8 mouse cellular contexts compared by ENCODE assay signal in genomic region chr17:26011841-26012460, GRCm38 (mm10). TPM values are rescaled to one million over a fixed set of nuclear protein-coding genes. Genes with fewer than 3 reads are reported as not detected.
DNase-seq lines count a peak whose midpoint lies in the region; ATAC-seq and TF ChIP-seq lines count a peak whose summit lies in the region.

No protein-coding gene starts in this region.

- H3K27ac ChIP-seq in limb, embryonic 13.5 days: no peak overlapping the region
- H3K27ac ChIP-seq in midbrain, embryonic 16.5 days (ENCODE audit: low read length): no peak overlapping the region
- H3K27ac ChIP-seq in spleen, adult 2 months (ENCODE audit: insufficient read depth, low read length): no peak overlapping the region

- H3K9ac ChIP-seq in limb, embryonic 13.5 days: 0 out of 2 replicates have a peak overlapping the region, but pooled peaks have one; percentile 25
- H3K9ac ChIP-seq in midbrain, embryonic 16.5 days (ENCODE audit: low read depth, low read length): no peak overlapping the region

- no peak overlapping the region for H3K4me3 ChIP-seq in limb, embryonic 13.5 days
- no peak overlapping the region for H3K4me3 ChIP-seq in midbrain, embryonic 16.5 days (ENCODE audit: low read depth, low read length)
- H3K4me3 ChIP-seq in spleen, adult 2 months (ENCODE audit: extremely low read depth, insufficient read depth, insufficient read length): no peak overlapping the region

- TF ChIP-seq POLR2A in spleen, adult 2 months (IDR thresholded peaks at IDR 0.05; ENCODE audit: low read depth, low read length): no peak

- peak; percentile 49 to 74 for DNase-seq in urinary bladder, adult 18-20 months (ENCODE audit: low spot score in 2 of 2)
- no peak for DNase-seq in urinary bladder, postnatal 10 days (ENCODE audit: low spot score)
- DNase-seq in embryo, embryonic 9.5 days (ENCODE audit: extremely low spot score): peak; percentile 72
- DNase-seq in heart, adult 18-20 months: peak; percentile 84 to 85
- peak; percentile 84 for DNase-seq in kidney, adult 11 months
- DNase-seq in spleen, adult 2 months (ENCODE audit: low read depth in 1 of 2, low spot score in 2 of 2): peak; percentile 71 to 73

- ATAC-seq in limb, embryonic 13.5 days (ENCODE audit: low FRiP score, low read depth): peak; percentile 58; the same call in 1 of the 2 replicates
- peak; percentile 36; the same call in 1 of the 2 replicates for ATAC-seq in midbrain, embryonic 16.5 days

- H3K4me2 ChIP-seq in limb, embryonic 13.5 days (replicated peaks): peak overlapping the region; percentile 28
- no peak overlapping the region for H3K4me2 ChIP-seq in midbrain, embryonic 16.5 days (ENCODE audit: low read length)

- no peaks in the 10 kb centered on the region for H3K4me1 ChIP-seq in limb, embryonic 13.5 days
- H3K4me1 ChIP-seq in midbrain, embryonic 16.5 days (ENCODE audit: control insufficient read depth, insufficient read depth, low read length): no peaks in the 10 kb centered on the region
- H3K4me1 ChIP-seq in spleen, adult 2 months (ENCODE audit: control insufficient read depth, insufficient read depth, insufficient read length): no peaks in the 10 kb centered on the region

- peaks cover 72% of the 10 kb centered on the region for H3K36me3 ChIP-seq in limb, embryonic 13.5 days
- peaks cover 18% of the 10 kb centered on the region for H3K36me3 ChIP-seq in midbrain, embryonic 16.5 days (ENCODE audit: control insufficient read depth, insufficient read depth, low read length)
- no peaks in the 10 kb centered on the region for H3K36me3 ChIP-seq in spleen, adult 2 months (ENCODE audit: control insufficient read depth, insufficient read depth, low read length)

- H3K27me3 ChIP-seq in limb, embryonic 13.5 days: no peaks in the 10 kb centered on the region
- no peaks in the 10 kb centered on the region for H3K27me3 ChIP-seq in midbrain, embryonic 16.5 days (ENCODE audit: control insufficient read depth, insufficient read depth, low read depth, low read length)
- no peaks in the 10 kb centered on the region for H3K27me3 ChIP-seq in spleen, adult 2 months (ENCODE audit: control insufficient read depth, insufficient read depth, low read length)

- TF ChIP-seq CTCF in spleen, adult 2 months (IDR thresholded peaks at IDR 0.05; ENCODE audit: extremely low read depth, insufficient read depth, insufficient read length, insufficient replicate concordance): peak; percentile 89

- no peaks in the 10 kb centered on the region for H3K9me3 ChIP-seq in limb, embryonic 13.5 days
- H3K9me3 ChIP-seq in midbrain, embryonic 16.5 days (replicated peaks; ENCODE audit: control insufficient read depth, low read length, poor library complexity, severe bottlenecking): no peaks in the 10 kb centered on the region

- WGBS in limb, embryonic 13.5 days: 6% methylated on average over 15 of the region's 15 CpGs
- WGBS in midbrain, embryonic 16.5 days: 11% methylated on average over 15 of the region's 15 CpGs
- 10% methylated on average over 15 of the region's 15 CpGs for WGBS in spleen, adult 2 months

RNA-seq across cellular contexts. Expression of gene Capn15, which starts 26.4 kb away (rescaled TPM):
- total RNA-seq in heart, adult 18-20 months (2021): 1 to 10 TPM; 6.1 to 8.5 TPM
- polyA plus RNA-seq in limb, embryonic 13.5 days (2015; fragmentation: Nextera tagmentation; extraction: Ambion mirVana): 24.8 and 25.4 TPM in 2 replicates
- 20.6 and 20.8 TPM in 2 replicates for polyA plus RNA-seq in midbrain, embryonic 16.5 days (2015; fragmentation: Nextera tagmentation; extraction: Ambion mirVana)
- 35.0 and 45.9 TPM in 2 replicates for polyA plus RNA-seq in spleen, adult 2 months (2012; rRNA removed)

RNA-seq across cellular contexts. Expression of gene Rab11fip3, which starts 57.4 kb away (rescaled TPM):
- total RNA-seq in heart, adult 18-20 months (2021): 10 to 100 TPM; 30.6 to 30.7 TPM
- polyA plus RNA-seq in limb, embryonic 13.5 days (2015; fragmentation: Nextera tagmentation; extraction: Ambion mirVana): 19.5 and 20.5 TPM in 2 replicates
- polyA plus RNA-seq in midbrain, embryonic 16.5 days (2015; fragmentation: Nextera tagmentation; extraction: Ambion mirVana): 25.8 and 30.1 TPM in 2 replicates
- 13.3 and 13.6 TPM in 2 replicates for polyA plus RNA-seq in spleen, adult 2 months (2012; rRNA removed)

RNA-seq across cellular contexts. Expression of gene A930017K11Rik, which starts 59.6 kb away (rescaled TPM):
- total RNA-seq in heart, adult 18-20 months (2021): under 1 TPM; 0.32 to 0.57 TPM
- 0.19 and 0.31 TPM in 2 replicates for polyA plus RNA-seq in limb, embryonic 13.5 days (2015; fragmentation: Nextera tagmentation; extraction: Ambion mirVana)
- 2.8 and 3.1 TPM in 2 replicates for polyA plus RNA-seq in midbrain, embryonic 16.5 days (2015; fragmentation: Nextera tagmentation; extraction: Ambion mirVana)
- polyA plus RNA-seq in spleen, adult 2 months (2012; rRNA removed): not detected in 2 replicates
